Mouse (Mus musculus): ENCODE measurements around the gene Commd6.
"Not testable (repeated sequence)": the region's sequence is repeated elsewhere in the genome, so short reads cannot be mapped to it uniquely, and the experiment has no call there.

Commd6 gene

GRCm38 (mm10) chr14:101608519-101609368 lies 31.7 kb downstream of the Commd6 start, which contains the start of gene Tbc1d4:
Gene Tbc1d4, minus strand, starts transcription at chr14:101609191.
- DNase-seq (ENCODE audit: low spot score), result peak; percentile 87

- peak; percentile 64 for DNase-seq (ENCODE audit: low spot score)
Observed at GRCm38 (mm10) chr14:101607631-101608518, 32.6 kb downstream of the Commd6 start.

- DNase-seq (ENCODE audit: low spot score), result no peak
Observed at GRCm38 (mm10) chr14:101605843-101606242, 34.6 kb downstream of the Commd6 start.

GRCm38 (mm10) chr14:101602851-101603250 lies 37.6 kb downstream of the Commd6 start:
- DNase-seq (ENCODE audit: low spot score), result peak; percentile 21

GRCm38 (mm10) chr14:101597096-101597715 lies 43.3 kb downstream of the Commd6 start:
- DNase-seq (ENCODE audit: low spot score), result no peak

- DNase-seq (ENCODE audit: low spot score), result no peak
Observed at GRCm38 (mm10) chr14:101596691-101597090, 43.8 kb downstream of the Commd6 start.

GRCm38 (mm10) chr14:101595301-101596080 lies 45.0 kb downstream of the Commd6 start:
- DNase-seq (ENCODE audit: low spot score), result no peak

GRCm38 (mm10) chr14:101594001-101594400 lies 46.5 kb downstream of the Commd6 start:
- no peak for DNase-seq (ENCODE audit: low spot score)

- DNase-seq (ENCODE audit: low spot score), result no peak
Observed at GRCm38 (mm10) chr14:101593340-101593739, 47.1 kb downstream of the Commd6 start.

GRCm38 (mm10) chr14:101591101-101591500 lies 49.4 kb downstream of the Commd6 start:
- no peak for DNase-seq (ENCODE audit: low spot score)

- DNase-seq (ENCODE audit: low spot score), result not testable (repeated sequence)
Observed at GRCm38 (mm10) chr14:101588209-101588991, 52.1 kb downstream of the Commd6 start.

- not testable (repeated sequence) for DNase-seq (ENCODE audit: low spot score)
Observed at GRCm38 (mm10) chr14:101587366-101588040, 53.0 kb downstream of the Commd6 start.

GRCm38 (mm10) chr14:101586096-101586495 lies 54.4 kb downstream of the Commd6 start:
- DNase-seq (ENCODE audit: low spot score), result no peak

Measured in embryo, embryonic 10 days (tissue).